Mouse (Mus musculus): ENCODE data around the gene Usp36. TPM values are rescaled to one million over a fixed set of nuclear protein-coding genes. Genes with fewer than 3 reads are reported as not detected.
A peak's percentile ranks its signal among the peaks of the same experiment; 100 is the strongest.

The Usp36 gene
- polyA plus RNA-seq (2012; rRNA removed) = 18.2 and 19.0 TPM in 2 replicates

DNA sequence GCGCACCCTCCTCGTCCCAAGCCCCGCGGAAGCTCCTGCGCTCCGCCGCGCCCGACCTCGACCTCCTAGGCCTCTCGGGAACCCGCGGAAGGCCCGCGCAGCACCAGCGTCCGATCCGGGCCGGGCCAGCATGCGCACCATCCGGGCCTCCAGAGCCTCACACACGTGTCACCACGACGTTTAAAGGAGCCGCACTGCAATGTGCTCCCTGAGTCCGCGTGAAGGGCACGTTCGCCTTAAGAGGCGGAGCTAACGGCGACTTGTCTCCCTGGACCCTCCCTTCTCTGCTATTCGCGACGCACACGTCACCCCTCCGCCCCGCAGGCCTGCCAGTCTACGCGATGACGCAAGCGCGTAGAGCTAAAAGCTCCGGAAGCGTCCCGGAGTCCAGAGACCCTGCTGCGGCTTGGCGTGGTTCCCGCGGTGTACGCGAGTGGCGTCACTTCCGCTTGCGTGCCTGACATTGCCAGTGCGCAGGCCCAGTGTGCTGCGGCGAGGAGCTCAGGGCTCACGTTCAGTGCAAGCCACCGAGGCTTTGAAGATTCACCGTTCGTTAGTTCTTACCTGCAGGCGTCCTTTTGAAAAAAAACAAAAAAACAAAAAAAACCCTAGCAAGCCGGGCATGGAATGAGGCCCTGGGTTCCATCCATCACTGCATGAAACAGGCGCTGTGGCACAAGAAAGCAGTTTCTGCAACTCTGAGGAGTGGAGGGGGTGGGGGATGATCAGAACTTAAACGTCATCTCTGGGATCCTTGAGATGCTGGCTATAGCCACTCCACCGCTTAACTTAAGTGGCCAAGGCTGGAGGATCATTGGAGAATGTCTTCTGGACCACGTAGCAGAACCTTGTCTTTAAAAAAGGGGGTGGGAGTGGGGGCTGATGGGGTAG lies at the start of gene Usp36:
TSS of gene Usp36 (minus strand) at position 246 of the 891 bp plus-strand sequence.
- DNase-seq = peak; percentile 98
- TF ChIP-seq CTCF (IDR thresholded peaks at IDR 0.05; ENCODE audit: insufficient read depth, low read length) = no peak
- TF ChIP-seq POLR2A (IDR thresholded peaks at IDR 0.05; ENCODE audit: borderline replicate concordance, extremely low read depth, low read depth, low read length) = peak; percentile 98
- H3K4me3 ChIP-seq (replicated peaks; ENCODE audit: extremely low read depth, low read depth, low read length) = peak within 1 kb of the TSS; percentile 96
- H3K4me1 ChIP-seq (ENCODE audit: control insufficient read depth, insufficient read depth, low read length) = peaks cover 13% of the 10 kb centered on the region
- 1% methylated on average over 68 of the region's 68 CpGs for WGBS

DNA sequence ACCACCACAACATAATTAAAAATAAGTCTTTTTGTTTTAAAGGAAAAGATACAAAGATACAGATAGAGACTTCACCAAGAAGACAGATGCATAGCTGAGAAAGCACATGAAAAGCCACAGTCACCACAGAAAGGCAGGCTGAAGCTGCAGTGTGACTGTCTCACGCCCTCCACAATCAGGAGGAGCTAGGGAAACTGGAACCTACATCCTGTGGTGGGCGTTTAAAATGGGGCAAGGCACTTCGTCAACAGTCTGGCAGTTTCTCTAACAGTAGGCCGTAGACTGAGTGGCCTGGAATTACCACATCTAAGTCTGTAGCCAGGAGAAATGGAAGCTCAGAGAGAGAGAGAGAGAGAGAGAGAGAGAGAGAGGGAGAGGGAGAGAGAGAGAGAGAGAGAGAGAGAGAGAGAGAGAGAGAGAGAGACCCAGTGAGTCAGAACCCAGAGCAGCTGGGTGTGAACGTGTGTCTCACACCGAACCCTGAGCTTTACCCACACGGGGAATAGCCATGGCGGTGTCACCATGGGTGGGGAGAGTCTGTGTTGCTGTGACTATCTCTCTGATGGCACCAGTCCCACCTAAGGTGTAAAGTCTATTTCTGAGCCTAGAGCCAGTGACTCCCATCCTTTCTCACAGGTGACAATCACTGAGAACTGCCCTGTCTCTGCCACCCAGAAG lies 47.6 kb upstream of the Usp36 start:
- TF ChIP-seq CTCF (IDR thresholded peaks at IDR 0.05; ENCODE audit: insufficient read depth, low read length) (no peak), POLR2A (IDR thresholded peaks at IDR 0.05; ENCODE audit: borderline replicate concordance, extremely low read depth, low read depth, low read length) (no peak)
- Histone ChIP-seq H3K4me1 (ENCODE audit: control insufficient read depth, insufficient read depth, low read length) (peaks cover 3% of the 10 kb centered on the region), H3K4me3 (replicated peaks; ENCODE audit: extremely low read depth, low read depth, low read length) (no peak overlapping the region)
- 45% methylated on average over 8 of the region's 8 CpGs for WGBS
- DNase-seq = no peak

DNA sequence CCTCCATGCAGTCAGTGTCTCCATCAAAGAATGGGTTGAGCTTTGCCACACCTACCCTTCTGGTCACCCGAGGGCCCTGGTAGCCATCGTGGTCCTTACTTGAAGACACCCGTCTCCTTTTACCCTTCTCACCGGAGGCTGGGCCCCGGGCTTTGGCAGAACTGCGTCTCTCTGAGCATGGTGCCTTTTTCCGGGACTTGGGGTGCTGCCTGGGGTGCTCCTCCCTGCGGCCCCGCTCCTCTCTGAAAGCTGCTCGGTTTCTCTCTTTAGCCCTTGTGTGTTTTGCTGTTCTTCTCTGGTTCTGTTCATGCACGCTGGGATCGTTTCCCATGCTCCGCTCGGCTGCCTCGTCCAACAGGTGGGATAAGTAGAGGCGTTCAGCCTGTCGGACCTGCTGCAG lies 43.4 kb upstream of the Usp36 start:
- H3K4me3 ChIP-seq (replicated peaks; ENCODE audit: extremely low read depth, low read depth, low read length) = no peak overlapping the region
- TF ChIP-seq CTCF (IDR thresholded peaks at IDR 0.05; ENCODE audit: insufficient read depth, low read length) = no peak
- TF ChIP-seq POLR2A (IDR thresholded peaks at IDR 0.05; ENCODE audit: borderline replicate concordance, extremely low read depth, low read depth, low read length) = no peak
- no peak for DNase-seq
- 83% methylated on average over 17 of the region's 17 CpGs for WGBS
- no peaks in the 10 kb centered on the region for H3K4me1 ChIP-seq (ENCODE audit: control insufficient read depth, insufficient read depth, low read length)

DNA sequence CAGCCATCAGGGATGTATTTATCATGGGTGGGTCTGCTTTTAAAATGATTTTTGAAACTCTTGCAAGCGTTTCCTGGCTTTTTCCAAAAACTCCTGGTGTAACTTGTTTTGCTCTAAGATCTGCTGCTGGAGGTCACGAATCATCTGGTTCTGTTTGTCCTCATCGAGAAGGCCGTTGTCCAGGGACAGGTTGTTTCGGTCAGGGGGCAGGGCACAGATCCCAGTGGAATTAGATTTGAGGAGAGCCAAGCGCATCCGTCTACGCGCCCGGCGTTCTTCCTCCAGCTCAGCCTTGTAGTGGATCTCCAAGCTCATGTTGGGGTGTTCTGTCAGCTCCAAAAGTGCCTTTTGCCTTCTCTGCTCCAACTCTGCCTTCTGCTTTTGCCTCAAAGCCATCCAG lies 42.3 kb upstream of the Usp36 start:
- DNase-seq = no peak
- no peak for TF ChIP-seq POLR2A (IDR thresholded peaks at IDR 0.05; ENCODE audit: borderline replicate concordance, extremely low read depth, low read depth, low read length)
- no peak for TF ChIP-seq CTCF (IDR thresholded peaks at IDR 0.05; ENCODE audit: insufficient read depth, low read length)
- no peak overlapping the region for H3K4me3 ChIP-seq (replicated peaks; ENCODE audit: extremely low read depth, low read depth, low read length)
- H3K4me1 ChIP-seq (ENCODE audit: control insufficient read depth, insufficient read depth, low read length) = peaks cover 5% of the 10 kb centered on the region; the same call in 1 of the 2 replicates
- WGBS = 74% methylated on average over 11 of the region's 11 CpGs

DNA sequence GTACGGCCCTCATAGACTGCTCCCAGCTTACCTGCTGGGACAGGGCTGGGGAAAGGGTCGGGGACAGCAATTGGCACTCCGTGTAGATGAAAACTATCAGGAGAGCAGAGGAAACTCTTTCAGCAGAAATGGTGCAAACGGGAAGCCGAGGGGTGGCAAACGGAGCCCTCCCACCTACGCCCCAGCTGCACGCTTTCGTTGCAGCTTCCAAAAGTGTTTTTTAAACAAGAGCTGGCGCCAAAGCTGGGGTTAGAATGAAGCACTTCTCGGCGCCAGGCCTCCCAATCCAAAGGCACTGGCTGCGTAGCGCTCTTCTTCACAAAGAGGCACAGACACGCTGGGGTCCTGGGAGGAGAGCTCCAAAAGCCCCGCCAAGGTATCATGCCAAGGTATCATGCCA lies 40.7 kb upstream of the Usp36 start:
- no peak for DNase-seq
- WGBS = 90% methylated on average over 16 of the region's 16 CpGs
- no peak for TF ChIP-seq POLR2A (IDR thresholded peaks at IDR 0.05; ENCODE audit: borderline replicate concordance, extremely low read depth, low read depth, low read length)
- no peak for TF ChIP-seq CTCF (IDR thresholded peaks at IDR 0.05; ENCODE audit: insufficient read depth, low read length)
- Histone ChIP-seq H3K4me1 (ENCODE audit: control insufficient read depth, insufficient read depth, low read length) (peaks cover 14% of the 10 kb centered on the region), H3K4me3 (replicated peaks; ENCODE audit: extremely low read depth, low read depth, low read length) (no peak overlapping the region)

DNA sequence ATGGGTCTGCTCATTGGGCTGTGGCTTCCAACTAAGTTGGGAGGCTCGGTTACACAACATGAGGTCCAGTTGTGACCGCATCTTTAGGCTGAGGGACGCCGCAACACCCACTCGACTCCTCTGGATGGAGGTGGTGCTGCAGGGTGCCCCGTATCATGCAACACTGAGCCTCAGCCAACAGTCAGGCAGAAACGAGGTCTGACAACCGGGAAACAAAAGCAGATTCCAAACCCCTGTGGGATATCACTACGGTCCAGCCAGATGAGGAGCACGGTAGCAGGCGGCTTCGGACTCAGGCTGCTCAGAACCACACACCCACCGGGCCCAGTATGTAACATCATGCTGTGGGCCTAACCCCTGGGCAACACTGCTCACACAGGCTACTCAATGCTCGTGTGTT lies 40.3 kb upstream of the Usp36 start:
- no peak for DNase-seq
- no peak for TF ChIP-seq POLR2A (IDR thresholded peaks at IDR 0.05; ENCODE audit: borderline replicate concordance, extremely low read depth, low read depth, low read length)
- TF ChIP-seq CTCF (IDR thresholded peaks at IDR 0.05; ENCODE audit: insufficient read depth, low read length) = no peak
- WGBS = 79% methylated on average over 14 of the region's 14 CpGs
- Histone ChIP-seq H3K4me3 (replicated peaks; ENCODE audit: extremely low read depth, low read depth, low read length) (no peak overlapping the region), H3K4me1 (ENCODE audit: control insufficient read depth, insufficient read depth, low read length) (peaks cover 14% of the 10 kb centered on the region)

DNA sequence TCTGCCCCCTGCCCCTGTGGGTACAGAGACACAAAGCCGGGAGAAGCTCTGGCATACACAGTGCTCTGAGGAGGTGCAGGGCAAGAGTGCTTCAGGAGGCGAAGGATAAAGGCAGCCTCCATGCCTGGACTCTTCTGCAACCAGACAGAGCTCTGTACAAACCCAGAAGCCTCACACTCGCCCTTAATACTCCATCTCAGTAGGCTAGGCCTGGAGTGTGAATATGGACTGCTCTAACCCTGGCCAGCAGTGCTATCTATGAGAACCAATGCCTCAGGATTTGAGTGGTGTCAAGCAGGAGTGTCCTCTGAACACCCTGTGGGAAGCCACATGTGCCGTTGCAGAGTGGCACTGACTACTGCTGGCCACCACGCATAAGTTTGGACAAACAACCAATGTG lies 38.9 kb upstream of the Usp36 start:
- H3K4me1 ChIP-seq (ENCODE audit: control insufficient read depth, insufficient read depth, low read length) = peaks cover 14% of the 10 kb centered on the region
- H3K4me3 ChIP-seq (replicated peaks; ENCODE audit: extremely low read depth, low read depth, low read length) = no peak overlapping the region
- 79% methylated on average over 5 of the region's 5 CpGs for WGBS
- TF ChIP-seq POLR2A (IDR thresholded peaks at IDR 0.05; ENCODE audit: borderline replicate concordance, extremely low read depth, low read depth, low read length) (no peak), CTCF (IDR thresholded peaks at IDR 0.05; ENCODE audit: insufficient read depth, low read length) (no peak)
- DNase-seq = no peak

DNA sequence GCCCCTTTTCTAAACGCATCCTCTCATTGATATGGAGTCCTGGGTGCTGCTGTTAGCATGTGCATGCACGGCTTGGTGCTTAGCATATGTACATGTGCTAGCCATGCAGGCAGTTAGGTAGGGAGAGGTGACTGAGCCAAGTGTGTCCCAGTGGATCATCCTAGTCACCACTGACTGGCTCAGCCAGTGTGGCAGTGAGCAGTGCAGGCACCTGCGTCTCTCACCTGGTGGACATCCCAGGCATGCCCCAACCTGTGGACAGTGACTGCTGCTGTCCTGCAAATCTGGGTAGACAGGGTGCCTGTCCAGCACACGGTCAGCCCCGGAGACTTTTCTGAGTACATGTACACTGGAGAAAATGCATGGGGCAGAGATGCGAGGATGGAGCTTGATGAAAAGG lies 38.5 kb upstream of the Usp36 start:
- TF ChIP-seq CTCF (IDR thresholded peaks at IDR 0.05; ENCODE audit: insufficient read depth, low read length) (no peak), POLR2A (IDR thresholded peaks at IDR 0.05; ENCODE audit: borderline replicate concordance, extremely low read depth, low read depth, low read length) (no peak)
- no peak for DNase-seq
- WGBS = 95% methylated on average over 6 of the region's 6 CpGs
- H3K4me1 ChIP-seq (ENCODE audit: control insufficient read depth, insufficient read depth, low read length) = peaks cover 14% of the 10 kb centered on the region
- H3K4me3 ChIP-seq (replicated peaks; ENCODE audit: extremely low read depth, low read depth, low read length) = no peak overlapping the region

DNA sequence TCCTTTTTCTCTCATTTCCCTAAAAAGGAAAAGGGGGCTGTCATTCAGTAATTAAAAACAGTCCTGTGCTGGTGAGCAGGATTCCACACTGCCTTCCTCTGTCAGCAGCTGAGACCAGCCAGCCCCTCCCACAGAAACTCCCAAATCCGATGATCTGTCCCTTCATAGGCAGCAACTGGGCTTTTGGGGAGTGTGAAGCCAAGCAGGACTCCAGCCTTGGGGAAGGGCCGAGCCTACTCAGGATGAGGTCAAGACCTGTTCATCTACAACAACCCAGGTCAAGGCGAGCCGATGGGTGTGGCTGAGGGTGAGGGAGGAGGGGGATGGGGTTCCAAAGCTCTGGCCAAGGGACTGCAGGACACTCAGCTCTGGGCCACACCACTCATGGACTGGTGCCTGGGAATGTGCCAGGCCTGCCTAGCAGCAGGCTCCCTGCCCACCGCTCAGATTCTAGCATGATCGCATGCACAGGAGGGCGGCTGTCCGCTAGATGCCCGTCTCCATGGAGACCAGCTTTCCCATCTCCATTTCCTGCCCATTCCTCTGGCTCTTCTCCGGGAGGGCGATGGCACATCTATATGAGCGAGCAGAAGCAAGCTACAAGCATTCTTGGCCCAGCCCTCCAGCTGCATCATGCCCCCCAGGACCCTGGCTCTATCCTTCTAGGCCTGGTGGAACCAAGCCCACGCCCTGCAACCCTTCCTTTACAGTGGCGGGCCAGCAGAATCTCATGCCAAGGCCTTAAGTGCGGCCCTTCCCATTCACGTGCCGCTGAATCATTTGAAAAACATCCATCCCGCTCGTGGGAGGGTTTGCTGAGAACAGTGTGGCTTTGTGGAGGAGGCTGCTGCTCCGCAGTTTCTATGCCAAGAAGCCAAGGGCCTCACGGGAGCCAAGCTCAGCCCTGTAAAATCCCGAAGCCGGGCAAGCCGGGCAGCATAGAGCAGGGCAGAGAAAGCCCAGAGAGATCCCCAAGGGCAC lies 37.2 kb upstream of the Usp36 start:
- no peak overlapping the region for H3K4me3 ChIP-seq (replicated peaks; ENCODE audit: extremely low read depth, low read depth, low read length)
- DNase-seq = peak; percentile 74
- TF ChIP-seq POLR2A (IDR thresholded peaks at IDR 0.05; ENCODE audit: borderline replicate concordance, extremely low read depth, low read depth, low read length) (no peak), CTCF (IDR thresholded peaks at IDR 0.05; ENCODE audit: insufficient read depth, low read length) (no peak)
- WGBS = 41% methylated on average over 24 of the region's 24 CpGs
- H3K4me1 ChIP-seq (ENCODE audit: control insufficient read depth, insufficient read depth, low read length) = peaks cover 14% of the 10 kb centered on the region
